Mouse (Mus musculus) thymus, adult 2 months (tissue): ENCODE measurements around the gene Hist1h3b.

Experiments
- CTCF ChIP-seq: fragments of 200-500 bp; IDR thresholded peaks from 2 replicates; pipeline ENCODE4 v1.5.1; 2012; ENCODE audit warnings: mild to moderate bottlenecking, control low read depth, low read length, moderate library complexity, borderline replicate concordance; ENCODE audit not compliant: control insufficient read depth, poor library complexity, insufficient read depth; ENCODE audit errors: extremely low read depth
- POLR2A ChIP-seq: fragments of 200-500 bp; IDR thresholded peaks from 2 replicates; pipeline ENCODE4 v1.6.1; 2012; ENCODE audit warnings: mild to moderate bottlenecking, low read length, control low read depth, moderate library complexity; ENCODE audit not compliant: control insufficient read depth, poor library complexity, insufficient read depth; ENCODE audit errors: extremely low read depth

DNA sequence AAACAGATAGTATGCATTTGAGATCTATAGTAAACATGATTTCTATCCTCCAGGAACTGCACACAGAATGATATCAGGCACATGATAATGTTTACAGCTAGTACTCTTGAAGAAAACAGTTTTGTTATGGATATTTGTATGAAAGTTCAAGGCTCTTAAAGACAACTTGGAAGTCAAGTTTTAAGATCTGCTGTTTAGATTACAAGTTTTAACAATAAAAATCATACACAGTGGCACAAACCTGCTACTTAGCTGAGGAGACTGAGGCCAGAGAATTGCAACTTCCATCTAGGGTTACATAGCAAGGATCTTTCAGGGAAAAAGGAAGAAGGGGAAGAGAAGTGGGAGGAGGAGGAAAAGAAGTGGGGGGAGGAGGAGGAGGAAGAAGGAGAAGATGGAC, 2.9 kb downstream of the Hist1h3b start:
- TF ChIP-seq CTCF = no peak
- TF ChIP-seq POLR2A = no peak
